Mouse (Mus musculus) hindbrain, embryonic 16.5 days (tissue): ENCODE measurements around the gene March1. TPM values are rescaled to one million over a fixed set of nuclear protein-coding genes. Genes with fewer than 3 reads are reported as not detected.

Experiments used
- ATAC-seq: fragments of 200-750 bp; cut with Nextera tagmentation; 2 replicates; pipeline ENCODE4 v1.8.0; 2017; ENCODE audit warnings: moderate TSS enrichment, moderate library complexity
- H3K27ac ChIP-seq: fragments of 300-500 bp; sonication (generic); 2 replicates; pipeline ENCODE4 v1.5.1; 2014; ENCODE audit warnings: low read depth, mild to moderate bottlenecking, control low read depth, low read length, moderate library complexity
- H3K27me3 ChIP-seq: fragments of 300-500 bp; sonication (generic); replicated peaks from 2 replicates; pipeline ENCODE4 v1.6.1; 2014; ENCODE audit warnings: low read length; ENCODE audit not compliant: control insufficient read depth, insufficient read depth
- H3K36me3 ChIP-seq: fragments of 300-500 bp; sonication (generic); 2 replicates; pipeline ENCODE4 v1.6.1; 2014; ENCODE audit warnings: mild to moderate bottlenecking, low read length, moderate library complexity, mixed read lengths; ENCODE audit not compliant: control insufficient read depth, insufficient read depth
- H3K4me1 ChIP-seq: fragments of 300-500 bp; sonication (generic); 2 replicates; pipeline ENCODE4 v1.6.1; 2014; ENCODE audit warnings: low read depth, low read length; ENCODE audit not compliant: control insufficient read depth, insufficient read depth
- H3K4me2 ChIP-seq: fragments of 300-500 bp; sonication (generic); 2 replicates; pipeline ENCODE4 v1.6.1; 2014; ENCODE audit warnings: mild to moderate bottlenecking, low read length, control low read depth, moderate library complexity
- H3K4me3 ChIP-seq: fragments of 300-500 bp; sonication (generic); 2 replicates; pipeline ENCODE4 v1.5.1; 2014; ENCODE audit warnings: mild to moderate bottlenecking, low read length, control low read depth, moderate library complexity
- H3K9ac ChIP-seq: fragments of 300-500 bp; sonication (generic); 2 replicates; pipeline ENCODE4 v1.6.1; 2014; ENCODE audit warnings: low read depth, mild to moderate bottlenecking, control low read depth, low read length, moderate library complexity
- H3K9me3 ChIP-seq: fragments of 300-500 bp; sonication (generic); 2 replicates; pipeline ENCODE4 v1.6.1; 2014; ENCODE audit warnings: mild to moderate bottlenecking, low read length, moderate library complexity; ENCODE audit not compliant: control insufficient read depth
- WGBS: fragments of 180-500 bp; shearing (Covaris S2); extraction: QIAGEN DNeasy Blood & Tissue Kit; methylation state at CpG from one replicate; pipeline ENCODE4 v1.1.7; 2014; 5-methylcytosine and 5-hydroxymethylcytosine counted together
- polyA plus RNA-seq: library from polyadenylated mRNA; unstranded; fragments of >200 nt; fragmentation: Nextera tagmentation; extraction: Ambion mirVana; gene quantifications from 2 replicates; pipeline ENCODE4 v1.2.1, GENCODE M21; 2015

The March1 gene
- polyA plus RNA-seq, 1 experiment from 2014 or later: 45.6 TPM

- H3K4me2 ChIP-seq: no peak overlapping the region
- H3K9me3 ChIP-seq: no peaks in the 10 kb centered on the region
- 84% methylated on average over 7 of the region's 7 CpGs for WGBS
- no peak overlapping the region for H3K9ac ChIP-seq
- no peaks in the 10 kb centered on the region for H3K27me3 ChIP-seq
- H3K36me3 ChIP-seq: no peaks in the 10 kb centered on the region
- H3K4me3 ChIP-seq: no peak overlapping the region
- no peak overlapping the region for H3K27ac ChIP-seq
- H3K4me1 ChIP-seq: no peaks in the 10 kb centered on the region
- ATAC-seq: no peak
Observed at GRCm38 (mm10) chr8:66317824-66318223, 700.1 kb downstream of the March1 start.

DNA sequence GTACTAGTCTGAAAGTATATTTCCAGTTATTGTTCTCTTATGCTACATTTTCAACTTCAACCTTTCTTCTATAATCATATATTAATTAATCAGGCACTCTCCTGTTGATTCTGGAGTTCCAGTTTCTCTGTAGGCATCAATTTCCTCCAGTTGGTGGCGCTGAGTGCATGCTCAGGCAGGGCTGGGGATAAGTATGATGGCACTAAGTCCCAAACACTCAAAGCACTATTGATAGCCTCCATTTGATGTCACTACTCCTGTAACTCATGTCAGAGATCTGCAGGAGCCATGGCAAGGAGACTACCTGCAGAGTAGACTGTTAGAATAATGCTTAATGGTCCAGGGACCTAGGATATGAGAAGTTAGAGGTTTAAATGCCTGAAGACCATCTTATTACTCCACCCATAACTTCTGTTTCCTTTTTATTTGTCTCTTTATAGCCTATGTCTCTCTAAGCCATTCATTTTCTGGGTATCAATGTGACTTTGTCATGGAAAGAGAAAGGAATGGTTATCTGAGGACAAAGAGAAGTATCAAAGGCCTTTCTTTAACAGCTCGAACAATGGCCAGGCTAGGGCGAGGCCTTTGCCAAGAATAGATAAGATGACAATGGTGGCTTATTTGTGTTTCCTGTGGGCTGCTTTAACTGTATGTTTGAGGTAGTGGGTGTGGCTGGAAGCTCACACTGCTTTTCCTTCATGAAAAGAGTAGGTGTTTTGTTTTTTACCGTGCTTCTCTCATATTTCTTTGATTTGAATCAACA is 705.5 kb downstream of the March1 start:
- 53% methylated on average over 4 of the region's 4 CpGs for WGBS

GRCm38 (mm10) chr8:66326396-66326795 is 708.7 kb downstream of the March1 start:
- Histone ChIP-seq H3K27me3 (no peaks in the 10 kb centered on the region), H3K4me3 (no peak overlapping the region), H3K27ac (no peak overlapping the region), H3K36me3 (no peaks in the 10 kb centered on the region), H3K9me3 (no peaks in the 10 kb centered on the region), H3K4me2 (no peak overlapping the region), H3K4me1 (no peaks in the 10 kb centered on the region), H3K9ac (no peak overlapping the region)
- no peak for ATAC-seq

More for the DNA sequence above, 705.5 kb downstream of the March1 start:
- Histone ChIP-seq H3K4me3 (no peak overlapping the region), H3K36me3 (no peaks in the 10 kb centered on the region), H3K4me1 (no peaks in the 10 kb centered on the region), H3K27ac (no peak overlapping the region), H3K9me3 (no peaks in the 10 kb centered on the region), H3K4me2 (no peak overlapping the region), H3K9ac (no peak overlapping the region), H3K27me3 (no peaks in the 10 kb centered on the region)
- ATAC-seq: no peak

- Histone ChIP-seq H3K27ac (no peak overlapping the region), H3K9ac (no peak overlapping the region), H3K27me3 (no peaks in the 10 kb centered on the region), H3K4me1 (no peaks in the 10 kb centered on the region), H3K36me3 (no peaks in the 10 kb centered on the region), H3K9me3 (no peaks in the 10 kb centered on the region), H3K4me2 (no peak overlapping the region), H3K4me3 (no peak overlapping the region)
- ATAC-seq: no peak
- 93% methylated on average over 3 of the region's 3 CpGs for WGBS
Observed at GRCm38 (mm10) chr8:66332206-66332605, 714.5 kb downstream of the March1 start.

- no peaks in the 10 kb centered on the region for H3K27me3 ChIP-seq
- no peak for ATAC-seq
- WGBS: 79% methylated on average over 3 of the region's 3 CpGs
Observed at GRCm38 (mm10) chr8:66334265-66334664, 716.6 kb downstream of the March1 start.

DNA sequence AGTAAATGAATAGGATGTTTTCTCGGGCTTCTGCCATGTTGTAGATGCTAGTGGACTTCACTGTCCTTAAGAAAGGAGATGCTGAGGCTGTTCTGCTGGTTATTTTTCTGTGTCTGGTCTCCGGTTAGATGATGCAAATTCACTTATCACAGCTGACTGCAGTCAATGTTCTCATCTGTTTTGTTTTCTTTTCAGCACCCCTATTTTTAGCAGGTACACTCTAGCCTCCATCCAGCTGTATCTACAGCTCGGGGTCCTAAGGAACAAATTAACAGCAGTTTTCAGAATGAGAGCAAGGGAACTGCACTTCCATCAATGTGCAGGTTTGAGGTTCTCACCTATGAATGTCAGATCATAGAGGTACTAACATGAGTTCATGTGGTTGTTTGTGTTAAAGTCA is 721.9 kb downstream of the March1 start:
- H3K9ac ChIP-seq: no peak overlapping the region
- H3K4me2 ChIP-seq: no peak overlapping the region
- H3K9me3 ChIP-seq: no peaks in the 10 kb centered on the region
- H3K4me1 ChIP-seq: no peaks in the 10 kb centered on the region
- no peak for ATAC-seq
- no peak overlapping the region for H3K4me3 ChIP-seq
- no peaks in the 10 kb centered on the region for H3K36me3 ChIP-seq
- no peaks in the 10 kb centered on the region for H3K27me3 ChIP-seq
- 77% methylated on average over 3 of the region's 3 CpGs for WGBS
- no peak overlapping the region for H3K27ac ChIP-seq

More at GRCm38 (mm10) chr8:66334265-66334664, 716.6 kb downstream of the March1 start:
- Histone ChIP-seq H3K27ac (no peak overlapping the region), H3K4me1 (no peaks in the 10 kb centered on the region), H3K9me3 (no peaks in the 10 kb centered on the region), H3K9ac (no peak overlapping the region), H3K36me3 (no peaks in the 10 kb centered on the region), H3K4me2 (no peak overlapping the region), H3K4me3 (no peak overlapping the region)

DNA sequence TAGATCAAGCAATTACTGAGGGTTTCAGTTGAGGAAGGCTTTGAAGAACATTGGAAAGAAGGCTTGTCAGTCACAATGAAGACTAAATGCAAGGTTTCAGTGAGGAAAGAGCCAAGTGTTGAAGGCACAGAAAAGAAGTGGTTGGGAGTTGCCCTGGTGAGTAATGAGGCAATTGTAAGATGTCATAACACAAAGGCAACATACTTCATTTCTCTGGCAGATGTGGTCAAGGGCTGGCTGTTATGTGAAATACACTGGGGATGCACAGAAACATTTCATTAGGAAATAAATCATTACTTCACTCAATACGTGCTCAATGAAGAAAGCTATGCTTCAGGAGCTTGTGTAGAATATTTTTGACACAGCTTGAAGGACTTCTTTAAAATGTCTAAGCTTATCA is 725.2 kb downstream of the March1 start:
- no peaks in the 10 kb centered on the region for H3K9me3 ChIP-seq
- no peaks in the 10 kb centered on the region for H3K27me3 ChIP-seq
- no peak overlapping the region for H3K4me3 ChIP-seq
- no peak overlapping the region for H3K9ac ChIP-seq
- no peaks in the 10 kb centered on the region for H3K36me3 ChIP-seq
- WGBS: 81% methylated on average over 1 of the region's 1 CpGs
- no peak overlapping the region for H3K27ac ChIP-seq
- no peak overlapping the region for H3K4me2 ChIP-seq
- ATAC-seq: no peak
- no peaks in the 10 kb centered on the region for H3K4me1 ChIP-seq

DNA sequence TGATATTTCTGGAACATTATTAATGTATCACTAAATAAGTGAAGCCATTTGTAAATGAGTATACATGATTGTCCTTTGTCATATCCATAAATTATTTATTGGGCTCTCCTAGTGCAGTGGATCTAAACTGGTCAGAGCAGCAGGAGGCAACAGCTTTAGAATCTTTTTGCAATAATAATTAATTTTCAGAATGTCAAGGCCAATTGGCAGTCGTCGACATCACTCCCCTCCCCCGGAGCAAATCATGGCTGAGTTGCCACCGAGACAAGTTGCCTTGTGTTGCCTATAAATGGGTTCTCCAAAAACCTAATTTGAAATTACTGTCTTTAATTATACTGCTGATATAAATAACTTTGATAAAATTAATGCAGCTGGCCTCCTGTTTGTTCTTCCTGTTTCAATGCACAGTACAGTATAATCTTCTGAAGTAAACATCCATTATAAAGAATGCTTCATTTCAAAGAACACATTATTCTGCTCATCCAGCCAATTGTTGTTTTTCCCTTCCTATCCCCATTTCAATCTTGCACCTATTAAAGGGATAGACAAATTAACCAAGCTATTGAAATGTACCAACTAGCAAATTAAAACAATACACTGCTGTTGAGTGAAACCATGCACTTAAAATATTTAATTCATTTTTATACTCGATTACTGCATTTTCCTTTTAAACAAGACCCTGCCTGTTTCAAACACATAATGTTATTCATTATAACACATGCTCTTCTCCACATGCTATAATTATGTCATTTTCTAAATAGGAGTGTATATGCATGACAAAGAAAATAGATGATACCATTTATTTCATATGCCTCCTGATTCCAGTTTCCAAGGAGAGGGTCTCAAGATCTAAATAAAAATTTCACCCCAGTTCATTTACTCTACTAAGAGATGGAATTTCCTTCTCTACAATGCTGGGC is 745.4 kb downstream of the March1 start:
- no peaks in the 10 kb centered on the region for H3K4me1 ChIP-seq
- H3K27me3 ChIP-seq: no peaks in the 10 kb centered on the region
- 48% methylated on average over 5 of the region's 5 CpGs for WGBS
- no peaks in the 10 kb centered on the region for H3K36me3 ChIP-seq
- no peak overlapping the region for H3K27ac ChIP-seq
- H3K4me2 ChIP-seq: no peak overlapping the region
- ATAC-seq: peak; percentile 24; the same call in 1 of the 2 replicates
- H3K4me3 ChIP-seq: no peak overlapping the region
- no peak overlapping the region for H3K9ac ChIP-seq
- H3K9me3 ChIP-seq: no peaks in the 10 kb centered on the region

DNA sequence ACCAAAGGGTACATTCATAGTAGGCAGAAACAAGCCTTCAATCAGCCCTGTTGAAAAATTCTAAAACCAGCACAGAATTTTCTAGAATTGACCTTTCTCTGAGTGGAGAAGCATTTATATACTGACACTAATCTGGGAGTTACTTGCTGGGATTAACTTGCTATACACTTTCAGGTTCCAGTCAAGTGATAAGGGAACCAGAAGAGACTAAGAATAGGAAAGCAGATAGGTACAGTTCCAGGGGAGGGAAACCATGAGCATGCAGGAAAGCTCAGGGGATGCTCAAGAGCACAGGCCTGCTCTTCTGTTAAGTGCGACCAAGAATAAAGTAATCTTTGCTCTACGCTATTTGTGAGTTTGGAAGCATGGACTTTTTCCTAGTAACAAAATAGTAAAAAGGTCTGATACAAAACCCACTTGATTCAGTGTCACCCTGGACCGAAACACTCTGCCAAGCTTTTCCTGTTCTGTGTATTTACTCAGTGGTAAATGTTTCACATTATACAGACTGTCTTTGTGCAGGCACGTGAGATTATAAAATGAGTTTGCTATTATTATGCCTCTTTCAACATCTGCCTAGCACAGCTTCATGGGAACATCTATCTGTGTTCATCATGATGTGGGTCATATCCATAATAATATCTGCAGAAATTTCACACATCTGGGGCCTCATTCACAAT is 766.1 kb downstream of the March1 start:
- Histone ChIP-seq H3K4me1 (no peaks in the 10 kb centered on the region), H3K27me3 (no peaks in the 10 kb centered on the region), H3K36me3 (no peaks in the 10 kb centered on the region), H3K9me3 (peaks cover 2% of the 10 kb centered on the region; the same call in 1 of the 2 replicates), H3K9ac (no peak overlapping the region), H3K27ac (no peak overlapping the region), H3K4me2 (no peak overlapping the region), H3K4me3 (no peak overlapping the region)
- 85% methylated on average over 4 of the region's 4 CpGs for WGBS
- ATAC-seq: no peak
